Mouse (Mus musculus) stomach, postnatal 0 days (tissue): Measurements from ENCODE around the gene Sytl5. TPM values are rescaled to one million over a fixed set of nuclear protein-coding genes. Genes with fewer than 3 reads are reported as not detected.

Experiments
- ATAC-seq: fragments of 200-750 bp; cut with Nextera tagmentation; 2 replicates; pipeline ENCODE4 v1.8.0; 2017; ENCODE audit not compliant: low FRiP score, low TSS enrichment
- DNase-seq: peaks from one replicate; pipeline ENCODE4 v3.0.0-alpha.2; 2016; ENCODE audit warnings: low spot score
- H3K27ac ChIP-seq: fragments of 300-500 bp; sonication (generic); replicated peaks from 2 replicates; pipeline ENCODE4 v1.5.1; 2014; ENCODE audit warnings: mild to moderate bottlenecking, control low read depth
- H3K27me3 ChIP-seq: fragments of 300-500 bp; sonication (generic); 2 replicates; pipeline ENCODE4 v1.6.1; 2014; ENCODE audit warnings: low read length; ENCODE audit not compliant: control insufficient read depth, insufficient read depth
- H3K36me3 ChIP-seq: fragments of 300-500 bp; sonication (generic); 2 replicates; pipeline ENCODE4 v1.6.1; 2014; ENCODE audit warnings: low read length, mixed read lengths; ENCODE audit not compliant: control insufficient read depth, insufficient read depth
- H3K4me1 ChIP-seq: fragments of 300-500 bp; sonication (generic); replicated peaks from 2 replicates; pipeline ENCODE4 v1.6.1; 2014; ENCODE audit warnings: antibody characterized with exemption; ENCODE audit not compliant: control insufficient read depth, insufficient read depth
- H3K4me2 ChIP-seq: fragments of 300-500 bp; sonication (generic); replicated peaks from 2 replicates; pipeline ENCODE4 v1.6.1; 2014; ENCODE audit warnings: low read depth, mild to moderate bottlenecking, control low read depth, moderate library complexity
- H3K4me3 ChIP-seq: fragments of 300-500 bp; sonication (generic); 2 replicates; pipeline ENCODE4 v1.5.1; 2014; ENCODE audit warnings: low read depth, low read length, control low read depth
- H3K9ac ChIP-seq: fragments of 300-500 bp; sonication (generic); 2 replicates; pipeline ENCODE4 v1.6.1; 2014; ENCODE audit warnings: mild to moderate bottlenecking, low read length, control low read depth, mixed read lengths
- H3K9me3 ChIP-seq: fragments of 300-500 bp; sonication (generic); 2 replicates; pipeline ENCODE4 v1.6.1; 2016; ENCODE audit warnings: low read length; ENCODE audit not compliant: control insufficient read depth
- CTCF ChIP-seq: IDR thresholded peaks from 2 replicates; pipeline ENCODE4 v1.5.1; 2016; ENCODE audit warnings: antibody characterized with exemption, low read depth, mild to moderate bottlenecking, moderate library complexity
- EP300 ChIP-seq: optimal IDR thresholded peaks from 2 replicates; pipeline ENCODE3; 2016; ENCODE audit warnings: antibody characterized with exemption
- WGBS: fragments of 180-500 bp; shearing (Covaris S2); extraction: QIAGEN DNeasy Blood & Tissue Kit; methylation state at CpG from one replicate; pipeline ENCODE4 v1.1.7; 2014; 5-methylcytosine and 5-hydroxymethylcytosine counted together
- polyA plus RNA-seq: library from polyadenylated mRNA; unstranded; fragments of >200 nt; fragmentation: Nextera tagmentation; extraction: Ambion mirVana; gene quantifications from 2 replicates; pipeline ENCODE4 v1.2.1, GENCODE M21; 2015

Sytl5 gene
- polyA plus RNA-seq, 1 experiment from 2014 or later = 2.0 TPM

- Histone ChIP-seq H3K9me3 (no peaks in the 10 kb centered on the region), H3K9ac (no peak overlapping the region), H3K36me3 (no peaks in the 10 kb centered on the region), H3K27me3 (no peaks in the 10 kb centered on the region), H3K27ac (no peak overlapping the region), H3K4me1 (no peaks in the 10 kb centered on the region), H3K4me2 (no peak overlapping the region), H3K4me3 (no peak overlapping the region)
- TF ChIP-seq EP300 (no peak), CTCF (no peak)
- ATAC-seq (no peak), DNase-seq (no peak)
Measured at GRCm38 (mm10) chrX:9933839-9934238, 48.4 kb downstream of the Sytl5 start.

- Histone ChIP-seq H3K4me2 (no peak overlapping the region), H3K27ac (no peak overlapping the region), H3K9ac (no peak overlapping the region), H3K36me3 (no peaks in the 10 kb centered on the region), H3K27me3 (no peaks in the 10 kb centered on the region), H3K9me3 (no peaks in the 10 kb centered on the region), H3K4me3 (no peak overlapping the region), H3K4me1 (no peaks in the 10 kb centered on the region)
- no peak for TF ChIP-seq EP300
- no peak for TF ChIP-seq CTCF
- no peak for ATAC-seq
- no peak for DNase-seq
Measured at GRCm38 (mm10) chrX:9984094-9984669, 98.8 kb downstream of the Sytl5 start.

DNA sequence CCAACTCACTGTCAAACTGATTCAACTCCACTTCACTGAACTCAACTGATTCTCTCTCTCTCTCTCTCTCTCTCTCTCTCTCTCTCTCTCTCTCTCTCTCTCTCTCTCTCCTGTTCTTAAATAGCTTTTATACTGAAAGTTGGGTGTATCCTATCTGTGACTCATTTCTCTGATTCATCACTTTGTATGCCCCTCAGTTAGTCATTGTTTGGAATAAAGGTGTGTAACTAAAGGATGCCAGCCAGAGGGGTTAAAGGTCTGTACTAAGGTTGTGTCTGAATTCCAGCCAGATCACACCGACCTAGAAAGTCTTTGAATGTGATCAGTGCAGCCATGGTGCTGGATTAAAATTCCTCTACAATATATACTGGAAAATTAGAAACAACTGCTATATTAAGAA lies 115.3 kb downstream of the Sytl5 start:
- H3K9me3 ChIP-seq = no peaks in the 10 kb centered on the region
- DNase-seq = no peak
- H3K9ac ChIP-seq = no peak overlapping the region
- H3K27me3 ChIP-seq = no peaks in the 10 kb centered on the region
- ATAC-seq = peak; percentile 69
- no peak overlapping the region for H3K4me3 ChIP-seq
- H3K27ac ChIP-seq = no peak overlapping the region
- H3K36me3 ChIP-seq = no peaks in the 10 kb centered on the region
- TF ChIP-seq EP300 (no peak), CTCF (no peak)
- no peak overlapping the region for H3K4me2 ChIP-seq
- whole genome bisulfite sequencing = 63% methylated on average over 1 of the region's 1 CpGs
- H3K4me1 ChIP-seq = no peaks in the 10 kb centered on the region

DNA sequence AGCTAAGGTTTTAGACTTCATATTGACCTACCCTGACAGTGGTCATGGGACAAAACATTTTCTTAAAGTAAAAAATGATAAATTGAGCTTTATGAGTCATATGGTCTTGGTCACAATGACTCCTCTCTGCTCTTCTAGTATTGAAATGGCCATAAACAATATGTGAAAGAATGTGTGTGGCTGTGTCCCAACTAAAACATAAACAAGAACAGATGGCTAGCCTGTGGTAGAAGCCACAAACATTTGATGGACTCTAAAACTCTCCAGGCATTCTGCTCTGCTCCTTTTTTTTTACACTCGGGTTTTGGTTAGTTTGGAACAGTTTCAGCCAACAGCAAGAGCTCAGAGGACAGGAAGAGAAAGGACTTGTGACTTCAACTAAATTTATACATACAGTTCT lies 120.5 kb downstream of the Sytl5 start:
- Histone ChIP-seq H3K9ac (no peak overlapping the region), H3K27ac (no peak overlapping the region), H3K27me3 (no peaks in the 10 kb centered on the region), H3K9me3 (no peaks in the 10 kb centered on the region), H3K36me3 (no peaks in the 10 kb centered on the region), H3K4me3 (no peak overlapping the region), H3K4me1 (no peaks in the 10 kb centered on the region), H3K4me2 (no peak overlapping the region)
- 32% methylated on average over 1 of the region's 1 CpGs for WGBS
- no peak for DNase-seq
- TF ChIP-seq EP300 (no peak), CTCF (no peak)
- no peak for ATAC-seq

- no peaks in the 10 kb centered on the region for H3K36me3 ChIP-seq
- H3K27ac ChIP-seq = no peak overlapping the region
- no peak overlapping the region for H3K9ac ChIP-seq
- H3K27me3 ChIP-seq = no peaks in the 10 kb centered on the region
- ATAC-seq = no peak
- TF ChIP-seq EP300 = no peak
- no peak for TF ChIP-seq CTCF
- H3K4me1 ChIP-seq = no peaks in the 10 kb centered on the region
- H3K9me3 ChIP-seq = no peaks in the 10 kb centered on the region
- 100% methylated on average over 1 of the region's 1 CpGs for WGBS
- no peak for DNase-seq
- no peak overlapping the region for H3K4me2 ChIP-seq
- H3K4me3 ChIP-seq = no peak overlapping the region
Measured at GRCm38 (mm10) chrX:10007675-10008270, 122.4 kb downstream of the Sytl5 start.

DNA sequence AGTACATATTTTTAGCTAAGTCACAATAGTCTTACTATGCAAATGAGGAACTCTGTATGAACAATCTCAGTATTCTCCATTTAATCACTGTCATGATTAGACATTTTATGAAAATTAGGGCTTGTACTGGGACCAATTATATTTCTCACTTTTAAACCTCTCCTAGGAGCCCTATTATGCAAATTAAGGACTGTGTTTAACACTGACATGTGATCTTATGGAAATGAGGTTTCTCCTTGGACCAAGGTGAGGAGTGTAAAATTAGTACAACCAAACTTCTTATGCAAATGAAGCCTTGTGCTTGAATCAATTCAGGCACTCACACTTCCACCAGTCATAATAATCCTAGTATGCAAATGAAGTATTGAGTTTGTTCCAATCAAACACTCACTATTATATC lies 124.8 kb downstream of the Sytl5 start:
- DNase-seq = no peak
- Histone ChIP-seq H3K4me2 (no peak overlapping the region), H3K9me3 (no peaks in the 10 kb centered on the region), H3K4me1 (no peaks in the 10 kb centered on the region), H3K27ac (no peak overlapping the region), H3K27me3 (no peaks in the 10 kb centered on the region), H3K4me3 (no peak overlapping the region), H3K9ac (no peak overlapping the region), H3K36me3 (no peaks in the 10 kb centered on the region)
- TF ChIP-seq EP300 (no peak), CTCF (no peak)
- no peak for ATAC-seq
